Mouse (Mus musculus) mature B cell (primary cell): ENCODE results near the gene Sgo2a.

Source experiments
- in situ Hi-C: fragments of 300-500 bp; cut with MboI; formaldehyde crosslinking; loops from 2 replicates; pipeline ENCODE4 v1.14.3; 2019

Sgo2a gene

DNA sequence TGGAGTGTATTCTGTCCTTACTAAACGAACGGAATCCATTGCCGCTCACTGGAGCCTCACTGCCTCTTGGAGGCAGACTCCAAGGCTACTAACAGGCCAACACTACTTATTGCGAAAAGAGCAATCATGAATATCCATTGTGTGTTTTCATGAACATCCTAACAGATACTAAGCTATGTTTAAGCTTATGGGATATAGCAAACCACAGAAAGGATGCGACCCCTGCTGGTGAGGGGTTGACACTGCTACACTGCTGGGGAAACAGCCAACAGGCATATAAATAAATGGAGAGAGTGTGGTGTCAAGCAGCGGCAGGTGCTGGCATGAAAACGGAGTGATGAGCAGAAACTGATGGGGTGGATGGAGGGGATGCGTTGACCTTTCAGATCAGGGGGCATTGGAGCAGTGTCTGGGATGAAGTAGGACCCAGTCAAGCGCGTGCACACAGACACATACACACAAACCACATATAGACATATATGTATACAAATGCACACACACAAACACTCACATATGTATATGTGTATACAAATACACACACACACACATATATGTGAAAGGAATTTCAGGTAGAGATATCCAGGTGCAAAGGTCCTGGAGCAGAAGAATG, 35.5 kb downstream of the Sgo2a start:
- in situ Hi-C loops: loop anchor here (25.0 kb wide), 1 partner anchor 594 kb away; no protein-coding TSS in a partner anchor

DNA sequence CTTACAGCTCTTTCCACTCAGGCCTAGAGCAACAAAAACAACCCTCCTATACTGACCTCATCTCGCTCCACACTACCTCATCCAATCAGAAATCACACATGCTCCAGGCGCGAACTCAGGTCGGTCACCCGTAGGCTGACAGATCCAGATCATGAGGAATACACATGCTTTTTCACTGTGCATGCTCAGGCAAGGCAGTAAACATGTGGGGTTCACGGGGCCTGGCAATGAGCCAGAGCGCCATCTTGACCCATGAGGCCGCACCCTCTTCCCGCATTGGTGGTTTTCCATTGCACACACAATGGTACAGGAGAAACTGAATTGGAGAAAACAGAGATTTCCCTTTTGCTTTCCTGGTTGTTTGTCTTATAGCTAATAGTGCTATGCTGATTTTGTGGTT, 41.5 kb downstream of the Sgo2a start:
- in situ Hi-C loops: loop anchor here (25.0 kb wide), 1 partner anchor 600 kb away; no protein-coding TSS in a partner anchor

DNA sequence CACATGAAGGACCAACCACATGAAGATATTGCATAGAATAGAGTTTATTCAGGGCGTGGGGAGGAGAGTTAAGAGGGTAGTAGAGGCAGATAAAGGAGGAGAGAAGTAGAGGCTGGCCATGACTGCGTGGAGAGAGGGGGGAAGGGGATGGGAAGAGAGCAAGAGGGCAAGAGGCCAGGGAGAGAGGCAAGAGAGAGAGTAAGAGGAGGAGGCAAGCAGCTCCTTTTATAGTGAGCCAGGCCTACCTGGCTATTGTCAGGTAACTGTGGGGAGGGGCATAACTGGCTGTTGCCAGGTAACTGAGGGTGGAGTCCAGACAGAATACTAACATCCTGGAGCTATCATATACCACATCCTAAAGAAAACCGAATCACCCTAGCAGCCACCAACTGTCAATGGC, 49.3 kb downstream of the Sgo2a start:
- in situ Hi-C loops: loop anchor here (25.0 kb wide), 1 partner anchor 608 kb away; no protein-coding TSS in a partner anchor

DNA sequence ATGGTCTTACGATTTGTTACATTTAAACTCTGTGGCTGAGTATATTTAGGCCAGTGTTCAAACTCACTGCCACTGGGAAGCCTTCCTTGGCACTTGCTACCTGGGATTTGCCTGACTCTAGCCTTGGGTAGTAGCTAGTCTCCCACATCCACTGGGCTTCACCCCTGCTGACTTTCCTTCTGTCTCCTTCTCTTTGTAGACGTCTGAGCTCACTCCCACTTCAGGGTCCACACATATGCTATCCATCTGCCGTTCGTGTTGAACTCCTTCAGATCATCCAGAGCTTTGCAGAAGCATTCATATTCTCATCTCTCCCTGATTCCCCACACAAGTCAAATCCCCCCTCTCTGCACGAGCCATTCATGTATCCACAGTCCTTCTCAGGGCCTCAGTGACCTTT, 49.8 kb downstream of the Sgo2a start:
- in situ Hi-C loops: loop anchor here (25.0 kb wide), 1 partner anchor 608 kb away; no protein-coding TSS in a partner anchor

DNA sequence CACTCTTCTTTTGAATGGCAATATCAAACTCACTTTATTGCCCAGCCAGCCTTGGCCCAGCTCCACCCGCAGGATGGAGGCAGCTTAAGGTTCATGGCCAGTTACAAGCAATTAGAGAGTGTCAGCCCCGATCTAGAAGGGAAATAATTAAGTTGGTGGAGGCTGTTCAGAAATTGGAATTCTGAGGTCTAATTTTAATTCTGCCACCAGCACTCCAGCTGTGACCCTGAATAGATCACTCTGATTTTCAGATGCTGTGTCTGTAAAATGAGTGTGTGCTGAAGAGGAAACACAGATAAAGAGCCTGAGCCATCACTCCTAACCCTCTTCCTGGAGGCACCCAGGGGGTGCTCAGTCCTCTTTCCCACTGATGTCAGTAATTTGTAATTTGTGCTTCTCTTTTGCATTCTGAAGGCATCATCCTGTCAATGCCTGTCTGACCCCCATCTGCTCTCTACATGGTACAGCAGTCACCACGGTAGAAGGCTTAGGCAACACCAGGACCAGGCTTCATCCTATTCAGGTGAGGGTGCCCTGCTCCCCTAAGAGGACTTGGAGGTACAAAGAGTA, 51.0 kb downstream of the Sgo2a start:
- in situ Hi-C loops: loop anchor here (25.0 kb wide), 1 partner anchor 610 kb away; no protein-coding TSS in a partner anchor

DNA sequence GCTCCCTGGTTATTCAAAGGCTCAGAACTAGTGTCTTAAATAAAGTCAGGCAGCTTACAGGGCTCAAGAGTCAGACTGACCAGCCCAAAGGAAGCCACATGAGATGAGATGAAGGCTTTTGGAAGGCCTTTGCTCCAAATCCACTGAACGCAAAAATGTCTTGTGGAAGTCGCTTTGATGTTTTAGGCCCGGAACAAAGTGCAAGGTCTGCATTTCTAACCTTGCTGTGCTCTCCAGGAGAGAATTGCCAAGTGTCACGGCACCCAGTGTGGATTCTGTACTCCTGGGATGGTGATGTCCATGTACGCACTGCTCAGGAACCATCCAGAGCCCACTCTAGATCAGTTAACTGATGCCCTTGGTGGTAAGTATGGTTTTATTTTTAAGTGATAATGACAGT, 53.4 kb downstream of the Sgo2a start:
- in situ Hi-C loops: loop anchor here (25.0 kb wide), 1 partner anchor 612 kb away; no protein-coding TSS in a partner anchor

DNA sequence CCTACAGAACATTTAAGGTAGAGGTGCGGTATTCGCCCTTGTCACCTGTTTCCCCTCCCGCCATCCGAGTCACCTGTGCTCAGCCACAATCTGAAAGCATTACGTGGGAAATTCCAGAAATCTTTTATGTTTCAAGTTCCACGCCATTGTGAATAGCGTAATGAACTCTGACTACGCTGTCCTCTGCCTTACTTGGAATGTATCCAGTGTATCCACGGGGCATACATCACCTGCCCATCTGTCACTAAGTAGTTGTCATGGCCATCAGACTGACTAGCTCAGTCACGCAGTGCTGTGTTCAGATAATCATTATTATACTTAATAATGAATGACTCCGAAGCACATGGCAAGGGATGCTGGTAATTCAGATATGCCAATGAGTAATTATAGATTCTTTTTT, 59.8 kb downstream of the Sgo2a start:
- in situ Hi-C loops: no loop called here

DNA sequence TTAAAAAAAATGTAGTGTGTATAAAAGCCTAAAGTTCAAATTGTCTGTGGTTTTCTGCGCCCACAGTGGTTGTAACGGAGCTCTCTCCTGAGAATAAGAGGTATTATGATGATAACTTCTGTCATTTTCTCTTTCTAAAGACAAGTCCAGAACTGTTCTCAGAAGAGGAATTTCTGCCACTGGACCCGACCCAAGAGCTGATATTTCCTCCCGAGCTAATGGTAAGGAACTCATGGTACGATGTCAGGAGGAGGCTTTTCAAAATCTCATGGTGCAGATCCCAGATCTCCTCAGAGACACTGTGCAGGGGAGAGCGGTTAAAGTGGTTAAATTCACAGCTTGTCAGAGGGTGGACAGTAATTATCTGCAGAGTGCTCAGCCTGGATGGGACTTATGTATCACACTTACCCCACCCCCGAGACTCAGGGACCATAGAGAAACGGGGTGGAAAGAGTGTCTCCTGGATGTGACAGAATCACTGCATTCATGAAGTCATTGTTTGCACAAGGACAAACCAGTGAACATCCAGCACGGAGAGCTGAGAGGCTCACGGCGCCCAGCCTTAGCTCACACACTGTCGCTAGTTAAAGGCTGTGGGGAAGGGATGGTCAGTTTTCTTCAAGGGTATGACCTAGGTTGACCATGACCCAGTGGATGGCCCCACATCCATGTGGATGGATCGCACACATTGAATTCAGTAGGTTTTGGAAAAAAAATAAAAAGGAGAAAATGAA, 60.5 kb downstream of the Sgo2a start:
- in situ Hi-C loops: no loop called here

DNA sequence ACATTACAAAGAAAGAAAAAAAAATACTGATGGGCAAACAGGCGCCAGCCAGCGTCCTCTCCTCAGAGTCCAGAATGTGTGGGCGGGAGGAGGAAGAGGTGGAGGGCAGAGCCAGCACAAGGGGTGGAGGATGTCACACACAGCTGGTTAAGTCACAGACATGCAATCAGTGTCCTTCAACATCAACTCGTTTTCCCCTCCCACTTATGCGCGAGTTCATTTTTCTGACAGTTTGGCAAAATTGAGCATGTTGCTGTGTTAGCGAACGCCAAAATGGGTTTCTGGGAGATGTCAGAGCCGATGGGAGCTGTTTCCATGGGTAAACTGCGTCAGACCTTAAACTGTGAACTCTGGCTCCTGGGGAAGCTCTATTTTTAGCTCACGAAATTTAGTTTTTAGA, 61.2 kb downstream of the Sgo2a start:
- in situ Hi-C loops: no loop called here

DNA sequence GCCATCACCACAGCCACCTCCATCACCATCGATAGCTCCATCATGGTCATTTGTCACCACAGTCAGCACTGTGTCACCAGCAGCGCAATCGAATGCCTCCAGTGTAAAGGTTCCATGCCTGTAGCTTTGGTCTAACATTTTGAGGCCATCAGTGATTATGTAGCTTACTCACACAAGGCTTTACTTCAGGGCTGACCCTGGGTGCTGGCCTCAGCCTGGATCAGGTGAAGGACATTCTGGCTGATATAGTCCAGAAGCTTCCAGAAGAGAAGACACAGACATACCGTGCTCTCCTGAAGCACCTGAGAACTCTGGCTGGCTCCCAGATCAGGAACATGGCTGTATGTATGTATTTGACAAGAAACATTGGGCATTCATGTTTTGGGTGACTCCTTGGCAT, 63.1 kb downstream of the Sgo2a start:
- in situ Hi-C loops: no loop called here

DNA sequence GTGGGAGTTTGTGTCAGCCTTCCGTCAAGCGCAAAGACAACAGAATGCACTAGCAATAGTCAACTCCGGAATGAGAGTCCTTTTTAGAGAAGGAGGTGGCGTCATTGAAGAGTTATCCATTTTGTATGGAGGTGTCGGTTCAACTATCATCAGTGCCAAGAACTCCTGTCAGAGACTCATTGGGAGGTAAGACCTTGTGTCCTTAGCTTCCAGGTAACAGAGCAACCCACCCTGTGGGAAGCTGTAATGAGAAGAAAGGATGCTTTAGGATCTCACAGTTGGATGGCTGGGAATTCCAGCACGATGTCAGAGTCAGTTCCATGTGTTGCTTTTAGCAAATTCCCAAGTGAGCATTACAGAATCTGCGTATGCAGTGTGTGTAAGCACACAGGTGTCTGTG, 66.4 kb downstream of the Sgo2a start:
- in situ Hi-C loops: no loop called here

DNA sequence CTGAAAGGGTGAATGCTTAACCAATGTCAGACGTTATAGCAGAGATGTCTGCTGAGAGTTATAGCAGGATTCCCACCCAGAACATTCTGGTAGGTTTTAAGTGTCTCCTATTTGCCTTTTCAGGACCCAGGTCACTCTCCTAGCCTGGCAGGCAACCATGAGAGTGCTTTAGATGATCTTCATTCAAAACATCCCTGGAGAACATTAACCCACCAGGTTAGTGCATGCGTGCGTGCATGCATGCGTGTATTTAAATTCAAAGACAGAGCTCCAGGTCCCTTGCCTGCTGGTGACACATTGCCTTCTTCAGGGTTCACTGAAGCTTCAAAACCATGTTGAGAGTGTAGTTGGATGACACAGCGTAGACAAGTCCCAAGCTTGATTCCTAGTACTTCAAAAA, 69.4 kb downstream of the Sgo2a start:
- in situ Hi-C loops: no loop called here

DNA sequence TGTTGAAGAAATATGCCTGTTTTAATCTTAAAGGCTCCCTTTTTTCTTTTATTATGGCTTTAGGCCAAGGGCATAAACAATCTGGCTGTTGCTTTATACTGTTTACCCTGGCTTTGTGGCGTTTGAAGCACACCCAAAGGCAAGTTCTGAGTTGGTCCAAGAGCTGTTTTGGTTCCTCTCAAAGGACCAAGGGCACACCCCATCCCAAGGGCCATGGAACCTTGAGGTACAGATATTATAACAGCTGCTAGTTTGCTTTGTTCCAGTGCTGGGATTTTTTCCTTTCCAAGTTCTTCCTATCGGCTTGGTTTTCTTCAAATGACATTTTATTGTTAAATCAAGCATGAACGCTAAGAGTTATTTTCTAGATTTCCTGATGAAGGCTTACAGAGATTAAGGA, 69.8 kb downstream of the Sgo2a start:
- in situ Hi-C loops: no loop called here

DNA sequence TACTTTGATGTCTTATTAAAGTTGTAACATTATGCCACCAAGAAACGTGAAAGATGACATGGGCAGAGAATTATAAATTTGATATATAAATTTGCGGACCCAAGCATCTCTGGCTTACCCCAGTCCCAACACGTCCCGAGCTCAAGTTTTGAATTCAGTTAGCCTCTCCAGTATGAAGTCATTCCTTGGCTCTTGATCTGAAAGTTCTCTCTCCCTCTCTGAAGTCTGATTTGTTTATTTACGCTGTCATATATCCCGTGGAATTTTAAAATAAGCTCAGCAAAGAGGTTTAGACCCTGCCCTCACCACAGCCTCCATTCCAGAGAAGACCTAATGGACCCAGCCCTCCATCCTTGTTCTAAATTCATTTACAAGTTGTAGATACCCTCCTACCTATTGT, 73.4 kb downstream of the Sgo2a start:
- in situ Hi-C loops: no loop called here

DNA sequence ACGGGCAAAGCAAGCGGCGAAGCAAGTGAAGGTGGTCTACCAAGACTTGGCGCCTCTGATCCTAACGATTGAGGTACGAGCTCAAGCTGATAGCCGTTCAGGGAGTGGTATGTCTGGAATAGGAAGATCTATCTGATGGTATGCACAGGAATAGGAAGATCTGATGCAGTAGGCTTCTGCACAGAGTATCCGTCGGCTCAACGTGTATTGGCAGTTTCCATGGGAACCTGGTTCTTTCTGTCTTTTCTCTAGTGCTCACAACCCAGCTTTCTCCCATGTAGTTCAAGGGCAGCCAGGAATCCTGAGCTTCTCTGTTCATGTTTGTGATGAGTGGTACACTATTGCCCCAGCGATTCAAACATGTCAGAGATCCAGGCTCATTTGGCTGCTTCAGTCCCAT, 74.3 kb downstream of the Sgo2a start:
- in situ Hi-C loops: no loop called here

DNA sequence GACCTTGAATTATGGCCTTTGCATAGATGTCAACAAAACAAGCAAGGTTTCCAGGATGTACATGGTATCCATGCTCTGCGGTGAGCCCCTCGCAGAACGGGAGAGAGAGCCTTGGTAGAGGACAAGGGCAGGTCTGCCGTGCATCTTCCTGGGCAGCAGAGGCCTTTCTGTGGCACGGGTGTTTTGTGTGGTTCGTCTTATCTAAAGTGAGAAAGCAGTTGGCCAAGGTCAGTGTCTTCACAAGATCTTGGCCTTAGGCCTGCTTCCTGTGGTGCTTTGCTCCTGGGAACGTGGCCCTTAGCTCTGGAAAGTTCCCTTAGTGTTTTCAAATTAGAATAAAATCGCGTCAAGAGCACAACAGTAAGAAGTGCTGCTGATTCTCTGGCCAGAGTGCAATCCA, 75.2 kb downstream of the Sgo2a start:
- in situ Hi-C loops: no loop called here

DNA sequence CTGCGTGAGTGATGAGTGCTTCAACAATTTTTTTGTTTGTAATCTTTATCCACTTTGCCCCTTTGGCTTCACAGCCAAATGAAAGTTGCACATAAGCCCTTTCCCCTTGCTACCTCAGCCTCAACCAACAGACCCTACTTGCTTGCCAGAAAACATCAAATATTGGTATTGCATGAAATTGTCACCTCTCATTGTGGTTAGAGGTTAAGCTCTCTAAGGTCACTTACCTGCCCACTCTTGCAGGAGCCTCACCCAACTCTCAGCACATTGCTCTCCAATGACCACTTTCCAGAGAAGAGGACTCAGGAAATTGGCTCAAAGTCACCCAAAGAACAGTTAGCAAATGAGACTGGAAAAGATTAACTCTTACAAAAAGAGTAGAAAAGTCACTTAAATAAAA, 75.7 kb downstream of the Sgo2a start:
- in situ Hi-C loops: no loop called here

DNA sequence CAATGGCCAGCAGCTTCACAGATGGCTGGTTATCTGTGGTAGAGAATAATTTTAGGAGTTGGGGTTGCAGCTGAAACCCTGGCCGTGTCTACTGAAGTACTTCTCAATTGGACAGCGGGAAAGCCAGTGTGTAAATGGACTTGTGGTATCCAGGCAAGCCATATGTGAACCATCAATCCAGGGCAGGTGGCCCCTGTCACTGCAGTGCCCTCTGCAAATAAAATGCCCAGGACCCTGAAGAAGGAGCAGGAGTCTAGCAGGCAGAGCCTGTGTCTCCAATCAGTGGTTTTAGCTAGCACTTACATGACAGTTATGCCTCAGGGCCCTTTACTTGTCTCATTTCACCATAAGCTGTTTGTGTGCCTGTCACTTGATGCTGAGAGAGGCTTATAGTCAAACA, 76.6 kb downstream of the Sgo2a start:
- in situ Hi-C loops: no loop called here

DNA sequence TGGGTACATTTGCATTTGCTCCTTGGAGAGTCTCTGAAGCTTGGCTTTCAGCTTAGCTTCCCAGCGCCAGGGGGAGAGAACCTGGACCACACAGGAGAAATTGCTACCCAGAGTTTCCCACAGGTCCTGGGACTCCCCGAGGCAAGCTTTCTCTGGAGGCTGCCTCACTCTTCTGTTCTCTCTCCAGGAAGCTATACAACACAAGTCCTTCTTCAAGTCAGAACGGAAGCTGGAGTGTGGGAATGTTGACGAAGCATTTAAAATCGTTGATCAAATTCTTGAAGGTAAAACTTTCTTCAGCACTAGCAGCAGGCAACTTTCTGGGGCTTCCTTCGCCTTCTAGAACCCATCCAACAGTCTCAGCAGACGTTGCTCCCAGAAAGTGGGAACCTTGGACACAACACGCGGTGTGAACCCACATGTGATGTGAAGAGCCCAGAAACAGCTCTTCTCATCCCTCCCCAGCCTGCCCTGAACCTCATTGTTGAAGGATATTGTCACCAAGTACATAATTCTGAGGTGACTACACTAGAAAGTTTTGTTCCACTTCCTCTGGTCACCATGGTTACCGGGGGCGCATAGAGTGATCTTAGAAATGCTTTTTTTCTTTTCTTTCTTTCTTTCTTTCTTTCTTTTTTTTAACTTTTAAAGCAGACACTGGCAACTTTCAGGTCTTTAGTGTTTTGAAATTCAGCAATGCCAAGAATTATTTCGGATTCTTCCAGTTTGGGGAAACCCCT, 77.4 kb downstream of the Sgo2a start:
- in situ Hi-C loops: no loop called here

DNA sequence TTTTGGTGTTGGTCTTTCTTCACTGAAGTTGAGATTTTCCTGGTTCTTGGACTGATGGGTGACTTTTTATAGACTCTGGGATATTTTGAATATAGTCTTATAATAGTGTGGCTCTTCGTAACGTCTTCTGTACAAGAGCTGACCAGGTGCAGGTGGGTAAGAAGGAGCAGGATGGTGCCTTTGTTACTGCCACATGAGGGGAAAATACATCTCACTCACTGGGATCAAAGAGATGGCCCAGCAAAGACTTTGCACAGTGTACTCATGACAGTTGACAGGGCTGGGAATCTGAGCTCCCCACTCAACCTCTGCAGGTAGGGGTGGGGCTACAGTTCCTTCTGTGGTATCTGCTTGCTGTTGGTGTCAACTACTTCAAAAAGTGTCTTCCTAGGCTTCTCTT, 78.5 kb downstream of the Sgo2a start:
- in situ Hi-C loops: no loop called here
